Mouse (Mus musculus): Measurements from ENCODE around the gene Padi1. TPM values are rescaled to one million over a fixed set of nuclear protein-coding genes. Genes with fewer than 3 reads are reported as not detected.

The Padi1 gene
- total RNA-seq, 4 experiments from 2014 or later, result 0.07 TPM; not detected in 3

GRCm38 (mm10) chr4:140817413-140817812, 28.2 kb downstream of the Padi1 start:
- DNase-seq (ENCODE audit: low spot score in 2 of 2), result no peak

GRCm38 (mm10) chr4:140815996-140816917, 29.3 kb downstream of the Padi1 start:
- DNase-seq (ENCODE audit: low spot score in 2 of 2), result no peak

GRCm38 (mm10) chr4:140815496-140815895, 30.1 kb downstream of the Padi1 start:
- no peak for DNase-seq (ENCODE audit: low spot score in 2 of 2)

- DNase-seq (ENCODE audit: low spot score in 2 of 2), result peak in 1 of 2 experiments; percentile 29
Measured at GRCm38 (mm10) chr4:140814241-140815225, 31.0 kb downstream of the Padi1 start.

- DNase-seq (ENCODE audit: low spot score in 2 of 2), result no peak
Measured at GRCm38 (mm10) chr4:140813358-140814185, 32.0 kb downstream of the Padi1 start.

- no peak for DNase-seq (ENCODE audit: low spot score in 2 of 2)
Measured at GRCm38 (mm10) chr4:140812609-140813008, 33.0 kb downstream of the Padi1 start.

GRCm38 (mm10) chr4:140812191-140812590, 33.4 kb downstream of the Padi1 start:
- no peak for DNase-seq (ENCODE audit: low spot score in 2 of 2)

GRCm38 (mm10) chr4:140810458-140811260, 34.9 kb downstream of the Padi1 start, which contains the start of gene Padi3:
Padi3 (minus strand) TSS chr4:140810648.
- DNase-seq (ENCODE audit: low spot score in 2 of 2), result no peak

GRCm38 (mm10) chr4:140809118-140809517, 36.5 kb downstream of the Padi1 start:
- DNase-seq (ENCODE audit: low spot score in 2 of 2), result no peak

GRCm38 (mm10) chr4:140804601-140805000, 41.0 kb downstream of the Padi1 start:
- peak; percentile 48 to 83 for DNase-seq (ENCODE audit: low spot score in 2 of 2)

- DNase-seq (ENCODE audit: low spot score in 2 of 2), result no peak
Measured at GRCm38 (mm10) chr4:140801364-140801763, 44.2 kb downstream of the Padi1 start.

- no peak for DNase-seq (ENCODE audit: low spot score in 2 of 2)
Measured at GRCm38 (mm10) chr4:140796786-140797185, 48.8 kb downstream of the Padi1 start.

GRCm38 (mm10) chr4:140794678-140795077, 50.9 kb downstream of the Padi1 start:
- no peak for DNase-seq (ENCODE audit: low spot score in 2 of 2)

GRCm38 (mm10) chr4:140793795-140794194, 51.8 kb downstream of the Padi1 start:
- DNase-seq (ENCODE audit: low spot score in 2 of 2), result no peak

- no peak for DNase-seq (ENCODE audit: low spot score in 2 of 2)
Measured at GRCm38 (mm10) chr4:140792584-140792983, 53.0 kb downstream of the Padi1 start.

- no peak for DNase-seq (ENCODE audit: low spot score in 2 of 2)
Measured at GRCm38 (mm10) chr4:140791071-140791470, 54.5 kb downstream of the Padi1 start.

- no peak for DNase-seq (ENCODE audit: low spot score in 2 of 2)
Measured at GRCm38 (mm10) chr4:140789983-140790382, 55.6 kb downstream of the Padi1 start.

GRCm38 (mm10) chr4:140788983-140789382, 56.6 kb downstream of the Padi1 start:
- peak; percentile 54 to 59 for DNase-seq (ENCODE audit: low spot score in 2 of 2)

GRCm38 (mm10) chr4:140788264-140788663, 57.3 kb downstream of the Padi1 start:
- DNase-seq (ENCODE audit: low spot score in 2 of 2), result no peak

GRCm38 (mm10) chr4:140787414-140787813, 58.2 kb downstream of the Padi1 start:
- peak in 1 of 2 experiments; percentile 14 for DNase-seq (ENCODE audit: low spot score in 2 of 2)
